Mouse (Mus musculus) heart, embryonic 13.5 days (tissue): ENCODE measurements at regions not wholly inside any gene's neighbourhood (a gene's known extent, or its start where the extent isn't known, plus 50 kb on each side); places are given as distances from the start of the nearest gene placed in this dataset.

Source experiments
- ATAC-seq: fragments of 200-750 bp; cut with Nextera tagmentation; 2 replicates; pipeline ENCODE4 v1.8.0; 2017; ENCODE audit warnings: moderate TSS enrichment; ENCODE audit not compliant: insufficient number of reproducible peaks, low FRiP score, low TSS enrichment; ENCODE audit errors: extremely low read depth
- H3K27ac ChIP-seq: fragments of 300-500 bp; sonication (generic); replicated peaks from 2 replicates; pipeline ENCODE4 v1.5.1; 2015; ENCODE audit warnings: moderate library complexity, mild to moderate bottlenecking, inconsistent platforms
- H3K27me3 ChIP-seq: fragments of 300-500 bp; sonication (generic); replicated peaks from 2 replicates; pipeline ENCODE4 v1.6.1; 2015; ENCODE audit warnings: mild to moderate bottlenecking, inconsistent platforms
- H3K36me3 ChIP-seq: fragments of 300-500 bp; sonication (generic); 2 replicates; pipeline ENCODE4 v1.6.1; 2015; ENCODE audit warnings: mild to moderate bottlenecking, inconsistent platforms
- H3K4me1 ChIP-seq: fragments of 300-500 bp; sonication (generic); 2 replicates; pipeline ENCODE4 v1.6.1; 2015; ENCODE audit warnings: inconsistent platforms
- H3K4me2 ChIP-seq: fragments of 300-500 bp; sonication (generic); 2 replicates; pipeline ENCODE4 v1.6.1; 2015; ENCODE audit warnings: inconsistent platforms, mild to moderate bottlenecking, moderate library complexity
- H3K4me3 ChIP-seq: fragments of 300-500 bp; sonication (generic); 2 replicates; pipeline ENCODE4 v1.5.1; 2015; ENCODE audit warnings: moderate library complexity, mild to moderate bottlenecking, inconsistent platforms
- H3K9ac ChIP-seq: fragments of 300-500 bp; sonication (generic); 2 replicates; pipeline ENCODE4 v1.6.1; 2015; ENCODE audit warnings: inconsistent platforms, mild to moderate bottlenecking, moderate library complexity
- H3K9me3 ChIP-seq: fragments of 300-500 bp; sonication (generic); 2 replicates; pipeline ENCODE4 v1.6.1; 2016; ENCODE audit warnings: inconsistent platforms
- WGBS: fragments of 180-500 bp; shearing (Covaris S2); methylation state at CpG from one replicate; pipeline ENCODE4 v1.1.7; 2015; ENCODE audit warnings: mixed read lengths; 5-methylcytosine and 5-hydroxymethylcytosine counted together

DNA sequence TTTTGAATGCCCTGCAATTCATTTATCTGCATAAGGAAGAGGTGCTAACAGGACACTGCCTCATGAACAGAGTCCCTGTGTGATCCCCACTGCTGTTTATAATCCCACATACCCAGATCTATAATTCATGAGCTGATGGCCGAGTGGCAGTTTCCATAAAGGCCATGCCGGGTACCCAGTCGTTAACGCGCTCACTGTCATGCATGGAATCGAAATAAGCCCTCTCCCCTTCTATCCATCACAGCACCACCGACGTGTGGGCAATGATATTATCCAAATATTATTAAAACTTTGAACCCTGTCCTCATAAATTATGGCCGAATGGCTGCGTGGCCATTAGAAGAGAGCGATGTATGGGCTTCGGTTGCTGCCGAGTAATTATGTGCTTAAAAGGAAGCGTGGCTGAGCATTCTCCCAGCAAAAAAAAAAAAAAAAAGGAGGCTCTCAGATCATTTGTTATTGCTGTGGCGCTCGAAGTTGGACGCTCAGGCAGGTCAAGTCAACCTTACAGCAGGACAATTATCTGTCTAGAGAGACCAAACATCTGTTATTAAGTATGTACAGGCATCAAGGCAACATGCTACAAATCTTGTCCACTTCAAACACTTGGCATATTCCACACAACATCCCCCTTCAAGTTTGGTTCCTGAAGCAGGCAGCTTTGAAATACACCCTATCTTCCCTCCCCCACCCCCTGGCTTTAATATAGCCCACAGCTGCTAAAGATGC, 109.1 kb upstream of the Sall1 start:
- Histone ChIP-seq H3K27me3 (no peaks in the 10 kb centered on the region), H3K9ac (no peak overlapping the region), H3K36me3 (no peaks in the 10 kb centered on the region), H3K27ac (no peak overlapping the region), H3K4me1 (peaks cover 5% of the 10 kb centered on the region; the same call in 1 of the 2 replicates), H3K9me3 (no peaks in the 10 kb centered on the region), H3K4me2 (no peak overlapping the region), H3K4me3 (no peak overlapping the region)
- 69% methylated on average over 17 of the region's 17 CpGs for WGBS
- no peak for ATAC-seq

DNA sequence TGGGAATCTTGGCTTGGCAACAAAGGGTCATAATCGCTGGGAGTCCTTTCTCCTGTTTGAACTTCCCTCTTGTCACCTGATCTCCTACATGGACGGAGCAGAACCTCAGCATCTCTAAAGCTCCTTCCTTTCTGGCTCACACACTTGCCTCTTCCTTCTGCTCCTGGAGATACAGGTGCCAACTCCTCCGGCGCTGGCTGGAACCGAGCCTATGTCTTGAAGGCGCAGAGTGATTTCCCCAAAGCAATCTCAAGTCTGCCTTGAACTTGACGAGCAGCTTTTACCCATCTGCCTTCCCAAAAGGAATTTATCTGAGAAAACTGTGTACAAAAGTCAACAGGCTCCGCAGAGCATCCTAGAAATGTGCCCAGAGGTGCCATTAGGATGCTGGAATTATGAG, 108.4 kb upstream of the Sall1 start:
- WGBS, result 62% methylated on average over 8 of the region's 8 CpGs

DNA sequence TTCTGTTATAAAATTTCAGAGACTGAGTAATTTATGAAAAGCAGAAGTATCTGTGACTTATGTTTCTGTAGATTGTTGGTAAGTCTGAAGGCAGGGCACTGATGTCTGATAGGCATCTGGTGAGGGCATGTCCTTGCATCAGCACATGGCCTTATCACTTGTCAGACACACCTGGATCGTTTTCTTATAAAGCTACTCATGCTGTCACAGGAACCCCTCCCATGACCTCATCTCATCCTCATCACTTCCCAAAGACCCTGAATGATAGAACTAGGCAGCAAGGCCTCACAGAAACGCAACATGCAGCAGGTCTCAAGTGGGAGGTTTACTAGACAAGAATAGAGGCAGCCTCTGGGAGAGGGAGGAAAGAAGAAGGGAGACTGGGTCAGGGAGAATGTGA, 107.0 kb upstream of the Sall1 start:
- no peak overlapping the region for H3K9ac ChIP-seq
- H3K27ac ChIP-seq, result no peak overlapping the region
- 71% methylated on average over 2 of the region's 2 CpGs for WGBS
- H3K9me3 ChIP-seq, result no peaks in the 10 kb centered on the region
- H3K4me3 ChIP-seq, result no peak overlapping the region
- H3K27me3 ChIP-seq, result no peaks in the 10 kb centered on the region
- H3K4me2 ChIP-seq, result no peak overlapping the region
- no peaks in the 10 kb centered on the region for H3K36me3 ChIP-seq
- H3K4me1 ChIP-seq, result peaks cover 5% of the 10 kb centered on the region; the same call in 1 of the 2 replicates
- no peak for ATAC-seq

More for the DNA sequence above, 108.4 kb upstream of the Sall1 start:
- ATAC-seq, result no peak
- Histone ChIP-seq H3K4me3 (no peak overlapping the region), H3K27me3 (no peaks in the 10 kb centered on the region), H3K4me2 (no peak overlapping the region), H3K9me3 (no peaks in the 10 kb centered on the region), H3K27ac (no peak overlapping the region), H3K4me1 (peaks cover 5% of the 10 kb centered on the region; the same call in 1 of the 2 replicates), H3K36me3 (no peaks in the 10 kb centered on the region), H3K9ac (no peak overlapping the region)

DNA sequence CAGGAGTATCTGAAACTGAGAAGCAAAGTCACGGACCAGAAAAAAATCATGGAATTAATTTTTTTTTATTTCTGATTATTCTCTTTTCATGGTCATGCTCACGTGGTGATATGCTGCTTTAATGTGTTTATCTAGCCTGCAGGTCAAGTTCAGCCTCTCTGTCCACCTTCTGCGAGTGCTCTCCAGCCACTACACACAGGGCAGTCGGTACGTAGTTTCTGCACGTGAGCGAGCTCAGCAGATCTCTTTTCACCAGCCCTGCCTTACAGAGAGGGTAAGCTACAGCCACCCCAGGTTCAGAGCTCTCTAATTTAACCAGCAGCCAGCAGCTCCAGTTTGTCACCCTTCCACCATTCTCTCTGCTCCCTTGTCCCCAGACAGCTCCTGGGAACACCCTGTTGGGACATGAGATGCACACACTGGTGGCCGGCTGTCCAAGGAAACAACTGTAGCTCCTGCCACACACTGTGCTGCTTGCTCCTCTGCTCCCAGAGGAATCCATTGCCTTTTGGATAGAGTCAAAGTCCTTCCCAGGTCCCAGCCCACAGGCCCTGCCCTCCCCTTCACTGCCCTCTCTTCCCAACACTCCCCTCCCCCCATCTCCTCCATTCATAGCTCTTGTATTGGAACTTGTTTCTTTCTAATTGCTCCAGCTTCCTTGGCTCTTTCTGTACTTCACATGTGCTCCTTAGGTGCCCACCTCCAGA, 97.7 kb upstream of the Sall1 start:
- Histone ChIP-seq H3K36me3 (no peaks in the 10 kb centered on the region), H3K4me1 (peaks cover 6% of the 10 kb centered on the region), H3K4me3 (no peak overlapping the region), H3K9me3 (no peaks in the 10 kb centered on the region), H3K4me2 (no peak overlapping the region), H3K9ac (no peak overlapping the region), H3K27ac (no peak overlapping the region), H3K27me3 (peaks cover 8% of the 10 kb centered on the region)
- ATAC-seq, result no peak
- WGBS, result 61% methylated on average over 8 of the region's 8 CpGs

DNA sequence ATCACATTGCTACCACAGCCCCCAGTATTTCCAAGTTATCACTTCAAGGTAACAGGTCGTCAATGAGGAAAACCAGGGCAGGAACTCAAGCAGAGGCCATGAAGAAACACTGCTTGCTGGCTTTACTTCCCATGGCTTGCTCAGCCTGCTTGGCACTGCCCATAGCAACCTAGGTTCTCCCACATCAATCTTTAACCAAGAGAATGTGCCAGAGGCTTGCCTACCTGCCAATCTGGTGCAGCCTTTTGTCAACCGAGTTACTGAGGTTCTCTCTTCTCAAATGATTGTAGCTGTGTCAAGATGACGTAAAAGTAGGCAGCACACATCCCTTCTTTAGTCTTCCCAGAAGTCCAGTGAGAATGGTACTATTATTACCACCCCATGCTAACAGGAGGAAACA, 95.9 kb upstream of the Sall1 start:
- no peaks in the 10 kb centered on the region for H3K9me3 ChIP-seq
- no peak overlapping the region for H3K9ac ChIP-seq
- no peaks in the 10 kb centered on the region for H3K36me3 ChIP-seq
- no peak overlapping the region for H3K4me3 ChIP-seq
- H3K27ac ChIP-seq, result no peak overlapping the region
- ATAC-seq, result no peak
- H3K4me1 ChIP-seq, result peaks cover 6% of the 10 kb centered on the region
- no peak overlapping the region for H3K4me2 ChIP-seq
- H3K27me3 ChIP-seq, result peaks cover 8% of the 10 kb centered on the region
- 51% methylated on average over 3 of the region's 3 CpGs for WGBS

DNA sequence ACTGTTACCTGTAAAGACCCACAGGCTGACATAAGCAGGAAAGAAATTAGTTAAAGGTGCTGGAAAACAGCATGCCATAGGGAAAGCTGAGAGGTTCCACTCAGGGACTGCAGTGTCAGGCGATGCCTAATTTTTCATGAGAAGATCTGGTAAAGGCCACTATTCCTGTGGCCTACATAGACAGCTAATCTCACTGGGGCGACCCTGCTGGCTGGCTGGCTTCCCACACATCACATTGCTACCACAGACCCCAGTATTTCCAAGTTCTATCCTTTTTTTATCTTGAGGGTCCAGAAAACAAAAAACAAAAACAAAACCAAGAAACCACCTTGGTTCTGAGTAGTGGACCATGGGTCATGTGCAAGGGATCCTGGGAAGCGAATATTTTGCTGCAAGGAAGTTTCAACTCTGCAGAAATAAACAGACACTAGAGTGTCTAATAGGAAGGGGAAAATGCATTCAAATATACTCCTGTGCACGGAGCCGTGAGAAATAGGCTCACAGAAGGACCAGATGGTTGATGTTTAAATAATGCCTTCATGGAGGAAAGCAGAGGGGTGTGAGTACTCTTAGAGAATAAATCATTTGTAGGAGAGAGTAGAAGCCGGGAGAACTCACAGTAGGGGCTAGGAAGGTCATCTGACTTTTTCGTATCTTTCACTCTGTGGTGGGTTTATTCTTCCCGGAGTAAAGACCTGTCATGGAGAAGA, 94.6 kb upstream of the Sall1 start:
- peaks cover 8% of the 10 kb centered on the region for H3K27me3 ChIP-seq
- no peak for ATAC-seq
- peaks cover 6% of the 10 kb centered on the region for H3K4me1 ChIP-seq
- H3K4me3 ChIP-seq, result no peak overlapping the region
- no peak overlapping the region for H3K4me2 ChIP-seq
- H3K27ac ChIP-seq, result no peak overlapping the region
- H3K36me3 ChIP-seq, result no peaks in the 10 kb centered on the region
- 76% methylated on average over 8 of the region's 8 CpGs for WGBS
- H3K9me3 ChIP-seq, result no peaks in the 10 kb centered on the region
- H3K9ac ChIP-seq, result no peak overlapping the region

DNA sequence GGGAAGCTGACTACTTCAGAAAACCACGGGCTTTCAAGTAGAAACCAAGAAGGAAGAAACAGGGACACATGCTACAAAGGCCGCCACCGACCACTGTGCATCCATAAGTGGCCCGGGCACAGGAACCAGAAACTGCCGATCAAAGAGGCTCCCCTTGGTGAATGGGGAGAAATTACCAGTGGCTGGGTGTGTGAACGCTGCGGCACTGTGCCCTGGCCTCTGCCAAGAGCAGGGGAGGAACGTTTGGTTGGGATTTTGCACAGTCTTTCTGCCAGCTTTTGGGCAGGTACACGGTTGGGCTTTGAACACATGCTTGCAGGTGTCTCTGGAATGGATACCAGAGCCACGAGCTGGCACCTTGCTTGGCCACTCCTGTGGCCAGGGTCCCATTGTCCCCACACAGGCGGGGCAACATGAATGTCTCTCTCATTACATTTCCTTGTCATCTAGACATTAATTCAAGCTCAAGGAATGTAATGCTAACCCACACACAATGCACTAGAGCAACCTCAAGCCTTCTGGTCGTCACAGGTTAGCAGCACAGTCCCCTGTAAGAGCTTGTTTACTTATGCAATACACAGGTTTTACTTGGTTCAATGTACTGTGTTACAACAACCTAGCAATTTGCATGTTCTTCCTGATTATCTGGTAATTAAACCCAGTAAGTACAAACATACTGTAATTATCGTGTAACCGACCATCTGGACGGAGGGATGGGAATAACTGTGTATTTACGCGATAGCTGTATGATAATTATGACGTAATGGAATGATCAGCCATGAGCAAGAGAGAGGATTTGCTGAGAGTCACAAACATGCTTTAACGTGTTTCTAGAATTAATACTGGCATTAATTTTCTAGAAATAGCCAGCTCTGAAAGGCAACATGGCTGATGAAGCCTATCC, 90.9 kb upstream of the Sall1 start:
- peaks cover 6% of the 10 kb centered on the region for H3K4me1 ChIP-seq
- H3K4me3 ChIP-seq, result no peak overlapping the region
- ATAC-seq, result no peak
- no peaks in the 10 kb centered on the region for H3K36me3 ChIP-seq
- no peak overlapping the region for H3K9ac ChIP-seq
- no peak overlapping the region for H3K27ac ChIP-seq
- WGBS, result 75% methylated on average over 19 of the region's 19 CpGs
- no peaks in the 10 kb centered on the region for H3K27me3 ChIP-seq
- H3K4me2 ChIP-seq, result no peak overlapping the region
- H3K9me3 ChIP-seq, result no peaks in the 10 kb centered on the region

DNA sequence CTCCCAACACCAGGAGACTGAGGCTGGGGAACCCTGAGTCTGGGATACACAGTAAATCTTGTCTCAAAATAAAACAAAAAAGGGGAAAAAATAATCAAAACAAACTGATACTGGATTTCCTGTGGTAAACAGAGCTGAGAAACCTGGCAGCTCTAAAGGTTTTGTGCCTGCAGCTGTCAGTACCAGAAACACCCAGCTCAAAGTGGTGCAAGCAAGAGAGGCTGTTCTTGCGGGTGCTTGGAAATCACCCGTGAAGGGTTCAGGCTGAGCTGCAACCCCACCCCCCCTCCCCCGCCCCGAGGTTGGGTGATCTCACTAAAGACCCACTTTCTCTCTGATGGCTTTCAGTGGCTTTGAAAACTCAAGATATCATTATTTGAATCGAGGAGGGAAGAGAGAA, 90.1 kb upstream of the Sall1 start:
- Histone ChIP-seq H3K4me3 (no peak overlapping the region), H3K36me3 (no peaks in the 10 kb centered on the region), H3K9ac (no peak overlapping the region), H3K27me3 (no peaks in the 10 kb centered on the region), H3K9me3 (no peaks in the 10 kb centered on the region), H3K27ac (no peak overlapping the region), H3K4me1 (peaks cover 6% of the 10 kb centered on the region), H3K4me2 (no peak overlapping the region)
- WGBS, result 43% methylated on average over 5 of the region's 5 CpGs
- ATAC-seq, result no peak

DNA sequence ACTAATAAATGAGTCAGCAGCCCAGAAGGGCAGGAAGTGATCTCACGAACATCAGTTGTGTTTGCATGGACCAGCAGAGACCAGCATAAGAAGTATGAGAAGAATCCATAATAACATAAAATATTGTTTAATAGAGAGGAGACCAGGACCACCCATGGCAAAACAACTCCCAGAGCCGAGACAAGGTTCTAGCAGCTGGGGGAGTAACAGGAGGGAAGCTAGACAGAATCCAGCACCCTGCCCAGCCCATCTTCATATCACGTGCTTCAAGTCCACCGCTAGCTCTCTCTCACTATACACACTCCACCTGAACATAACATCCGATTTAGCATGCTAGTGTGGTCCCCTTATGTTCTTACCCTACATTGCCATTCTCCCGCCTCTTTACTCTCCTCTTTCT, 77.1 kb upstream of the Sall1 start:
- no peaks in the 10 kb centered on the region for H3K36me3 ChIP-seq
- H3K27me3 ChIP-seq, result no peaks in the 10 kb centered on the region
- WGBS, result 69% methylated on average over 6 of the region's 6 CpGs
- H3K9me3 ChIP-seq, result no peaks in the 10 kb centered on the region
- no peak overlapping the region for H3K9ac ChIP-seq
- no peak for ATAC-seq
- no peak overlapping the region for H3K27ac ChIP-seq
- H3K4me1 ChIP-seq, result no peaks in the 10 kb centered on the region
- H3K4me2 ChIP-seq, result no peak overlapping the region
- H3K4me3 ChIP-seq, result no peak overlapping the region

DNA sequence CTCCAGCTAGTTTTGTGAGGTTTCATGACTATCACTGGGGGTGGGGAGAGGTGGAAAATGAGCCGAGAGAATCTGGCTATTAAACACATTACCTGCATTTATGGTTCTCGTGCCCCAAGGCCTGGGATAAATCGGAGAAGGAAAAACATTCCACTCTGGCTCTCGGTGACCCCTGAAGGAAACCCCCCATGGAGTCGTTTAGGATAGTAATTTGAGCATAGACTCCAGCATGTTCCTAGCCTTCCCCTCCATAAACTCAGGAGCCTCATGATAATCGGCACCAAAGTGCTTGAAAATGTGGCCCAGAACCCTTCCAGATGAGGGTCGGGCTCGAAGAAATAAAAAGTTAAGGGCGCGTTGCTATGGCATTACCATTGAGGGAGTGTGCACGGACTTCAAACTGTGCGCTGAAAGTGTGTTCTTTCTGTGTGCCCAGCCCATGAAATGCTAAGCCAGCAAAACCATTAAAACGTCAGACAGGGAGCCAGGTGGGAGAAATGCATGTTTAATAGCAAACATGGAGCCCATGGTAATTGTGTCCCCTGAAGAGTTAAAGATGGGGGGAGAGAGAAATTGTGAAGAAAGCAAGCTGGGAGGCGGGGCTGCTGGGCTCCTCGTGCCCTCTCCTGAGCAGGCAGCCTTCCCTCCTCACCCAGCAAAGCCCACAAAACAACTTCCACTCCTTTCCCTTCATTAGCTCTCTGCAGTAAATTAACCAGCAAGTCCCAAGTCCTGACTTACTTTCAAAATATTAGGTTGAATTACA, 64.1 kb upstream of the Sall1 start:
- no peaks in the 10 kb centered on the region for H3K9me3 ChIP-seq
- H3K4me2 ChIP-seq, result no peak overlapping the region
- H3K36me3 ChIP-seq, result no peaks in the 10 kb centered on the region
- no peak overlapping the region for H3K4me3 ChIP-seq
- no peak overlapping the region for H3K27ac ChIP-seq
- H3K9ac ChIP-seq, result no peak overlapping the region
- 0 out of 2 replicates have a peak, but pooled peaks cover 2% of the 10 kb centered on the region for H3K4me1 ChIP-seq
- ATAC-seq, result no peak
- H3K27me3 ChIP-seq, result no peaks in the 10 kb centered on the region; the same call in 1 of the 2 replicates
- WGBS, result 66% methylated on average over 15 of the region's 15 CpGs
